Mouse (Mus musculus) heart, postnatal 0 days (tissue): ENCODE results near the gene Rxra.

Experiments
- CTCF ChIP-seq: IDR thresholded peaks from 2 replicates; pipeline ENCODE4 v1.5.1; 2016; ENCODE audit warnings: antibody characterized with exemption, control low read depth, low read depth
- EP300 ChIP-seq: IDR thresholded peaks from 2 replicates; pipeline ENCODE4 v1.6.1; 2016; ENCODE audit warnings: antibody characterized with exemption, low read depth

DNA sequence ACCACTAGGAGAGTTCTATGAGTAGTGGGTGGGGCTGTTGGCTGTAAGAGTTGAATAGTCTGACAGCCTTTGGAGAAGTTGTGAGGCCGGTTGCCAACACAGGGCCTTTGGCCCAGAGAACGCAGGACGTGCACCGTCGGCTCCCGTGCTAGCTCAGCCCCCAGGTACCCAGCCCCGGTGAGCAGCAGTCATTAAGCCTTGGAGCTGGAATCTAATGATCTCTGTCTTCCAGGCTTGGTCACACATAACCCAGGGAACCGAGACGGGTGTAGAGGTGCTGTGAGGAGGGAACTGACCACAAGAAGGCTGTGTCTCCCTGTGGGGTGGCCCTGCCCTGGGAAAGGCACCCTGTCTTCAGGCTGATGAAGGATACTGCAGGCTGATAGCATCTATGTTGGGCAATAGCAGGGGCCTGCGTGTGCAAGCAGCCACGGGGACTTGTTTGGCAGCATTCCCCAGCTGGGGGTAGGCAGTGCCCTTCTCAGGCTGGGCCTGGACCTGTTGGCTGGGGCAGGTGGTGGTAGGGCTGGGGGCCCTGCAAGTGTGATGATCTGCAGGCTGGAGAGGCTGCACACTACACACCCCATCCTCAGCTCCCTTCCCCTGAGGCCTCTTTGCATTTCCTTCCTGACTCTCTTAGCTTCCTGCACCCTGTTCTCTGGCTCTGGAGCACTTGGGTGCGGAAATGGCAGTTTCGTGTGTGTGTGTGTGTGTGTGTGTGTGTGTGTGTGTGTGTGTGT lies 68.5 kb downstream of the Rxra start:
- TF ChIP-seq EP300 (no peak), CTCF (no peak)
